Comparison of ENCODE assay signal across 20 mouse cellular contexts in the genomic region with DNA sequence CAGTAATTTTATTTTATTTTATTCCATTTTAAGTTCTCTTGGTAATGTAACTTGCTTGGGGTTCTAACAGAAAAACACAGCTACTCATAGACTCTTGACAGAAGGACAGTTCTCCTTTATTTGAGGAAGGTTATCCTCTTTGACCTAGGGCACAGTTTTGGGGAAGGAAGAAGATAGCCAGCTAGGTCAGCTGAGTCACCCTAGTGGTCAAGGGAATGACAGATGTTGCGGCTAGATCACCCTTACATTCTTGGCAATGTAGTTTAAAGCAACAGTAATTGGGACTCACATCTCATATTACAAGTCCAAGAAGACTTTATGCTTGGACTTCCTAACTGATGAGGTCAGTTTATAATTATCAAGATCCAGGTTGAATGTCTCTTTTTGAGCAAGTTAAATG.
DNase-seq lines count a peak whose midpoint lies in the region; ATAC-seq and TF ChIP-seq lines count a peak whose summit lies in the region.
"Had no signal": no experiment of that assay in that cellular context is flagged by ENCODE, and none has a peak within 500 bp of the region (broad histone marks: within the 10 kb centered on the region; RNA-seq: fewer than 3 reads in every experiment).

No protein-coding gene starts in this region.

- intact Hi-C loops in left cerebral cortex, adult 2 months (cut with DNase I): no loop called here

- no peaks in the 10 kb centered on the region for H3K36me3 ChIP-seq in lung, postnatal 0 days (ENCODE audit: insufficient read depth, low read length)
- no peaks in the 10 kb centered on the region for H3K36me3 ChIP-seq in liver, postnatal 0 days (replicated peaks; ENCODE audit: insufficient read depth, low read length)
- H3K36me3 ChIP-seq: embryonic facial prominence, embryonic 10.5 days; heart, embryonic 15.5 days; hindbrain, embryonic 12.5 days; limb, embryonic 15.5 days; midbrain, embryonic 12.5 days; stomach, embryonic 15.5 days had no signal

- no peak overlapping the region for H3K27ac ChIP-seq in lung, postnatal 0 days (ENCODE audit: low read length)
- H3K27ac ChIP-seq in liver, postnatal 0 days (ENCODE audit: low read depth): no peak overlapping the region
- H3K27ac ChIP-seq in left cerebral cortex, adult 2 months: no peak overlapping the region
- H3K27ac ChIP-seq: embryonic facial prominence, embryonic 10.5 days; heart, embryonic 15.5 days; hindbrain, embryonic 12.5 days; limb, embryonic 15.5 days; midbrain, embryonic 12.5 days; stomach, embryonic 15.5 days had no signal

- WGBS in lung, postnatal 0 days: 65% methylated on average over 1 of the region's 1 CpGs
- WGBS in liver, postnatal 0 days (ENCODE audit: insufficient replicate concordance): 22% methylated on average over 1 of the region's 1 CpGs

- no peak for TF ChIP-seq EP300 in lung, postnatal 0 days (IDR thresholded peaks at IDR 0.05)
- 0 out of 2 replicates have a peak, but pooled peaks have one; percentile 36 for TF ChIP-seq EP300 in liver, postnatal 0 days (IDR thresholded peaks at IDR 0.05; ENCODE audit: low read depth)

- no peaks in the 10 kb centered on the region for H3K9me3 ChIP-seq in lung, postnatal 0 days (ENCODE audit: low read length)
- no peaks in the 10 kb centered on the region for H3K9me3 ChIP-seq in liver, postnatal 0 days (ENCODE audit: low read length)
- H3K9me3 ChIP-seq: embryonic facial prominence, embryonic 10.5 days; heart, embryonic 15.5 days; hindbrain, embryonic 12.5 days; limb, embryonic 15.5 days; midbrain, embryonic 12.5 days; stomach, embryonic 15.5 days had no signal

- ATAC-seq in lung, postnatal 0 days: no peak
- ATAC-seq in liver, postnatal 0 days: peak; percentile 44
- ATAC-seq: forebrain, embryonic 16.5 days; inflammation-experienced regulatory T-cells, adult 6 months had no signal

- no peak overlapping the region for H3K4me2 ChIP-seq in lung, postnatal 0 days (replicated peaks; ENCODE audit: low read depth, low read length)
- no peak overlapping the region for H3K4me2 ChIP-seq in liver, postnatal 0 days (ENCODE audit: low read depth, low read length)
- H3K4me2 ChIP-seq: heart, embryonic 15.5 days; hindbrain, embryonic 12.5 days; limb, embryonic 15.5 days; midbrain, embryonic 12.5 days; stomach, embryonic 15.5 days had no signal

- H3K27me3 ChIP-seq in lung, postnatal 0 days (replicated peaks; ENCODE audit: insufficient read depth, low read length): no peaks in the 10 kb centered on the region
- H3K27me3 ChIP-seq in liver, postnatal 0 days (ENCODE audit: insufficient read depth, low read length): no peaks in the 10 kb centered on the region
- H3K27me3 ChIP-seq: heart, embryonic 15.5 days; hindbrain, embryonic 12.5 days; limb, embryonic 15.5 days; midbrain, embryonic 12.5 days; stomach, embryonic 15.5 days had no signal

- H3K4me3 ChIP-seq in lung, postnatal 0 days (ENCODE audit: low read depth, low read length): no peak overlapping the region
- no peak overlapping the region for H3K4me3 ChIP-seq in liver, postnatal 0 days (ENCODE audit: low read depth, low read length)
- H3K4me3 ChIP-seq in left cerebral cortex, adult 2 months: no peak overlapping the region
- H3K4me3 ChIP-seq: embryonic facial prominence, embryonic 10.5 days; heart, embryonic 15.5 days; hindbrain, embryonic 12.5 days; limb, embryonic 15.5 days; midbrain, embryonic 12.5 days; stomach, embryonic 15.5 days had no signal

- DNase-seq in adrenal gland, adult (ENCODE audit: inconsistent age in 2 of 2, low spot score in 1 of 2): peak; percentile 12 to 57
- DNase-seq in adrenal gland, postnatal 10 days: no peak
- peak; percentile 16 for DNase-seq in lung, postnatal 0 days (ENCODE audit: low spot score)
- DNase-seq in lung, postnatal 14 days: no peak
- DNase-seq in liver, postnatal 0 days: no peak
- peak; percentile 38 for DNase-seq in skeletal muscle tissue, adult 2 months (ENCODE audit: low read depth, low spot score)
- no peak for DNase-seq in left cerebral cortex, adult 2 months (ENCODE audit: extremely low spot score in 1 of 2, low spot score in 2 of 2)
- DNase-seq in frontal cortex, adult 2 months (ENCODE audit: extremely low spot score in 1 of 2, low spot score in 1 of 2): no peak
- DNase-seq: cerebellum, adult 11 months; cerebellum, postnatal 14 days; kidney, adult 8-10 months; thymus, adult 2 months had no signal

- no peaks in the 10 kb centered on the region for H3K4me1 ChIP-seq in lung, postnatal 0 days (ENCODE audit: insufficient read depth, low read depth, low read length)
- no peaks in the 10 kb centered on the region for H3K4me1 ChIP-seq in liver, postnatal 0 days (ENCODE audit: insufficient read depth)
- H3K4me1 ChIP-seq: embryonic facial prominence, embryonic 10.5 days; heart, embryonic 15.5 days; hindbrain, embryonic 12.5 days; limb, embryonic 15.5 days; midbrain, embryonic 12.5 days; stomach, embryonic 15.5 days had no signal

- no peak overlapping the region for H3K9ac ChIP-seq in lung, postnatal 0 days (replicated peaks; ENCODE audit: low read depth)
- no peak overlapping the region for H3K9ac ChIP-seq in liver, postnatal 0 days (replicated peaks)
- H3K9ac ChIP-seq: heart, embryonic 15.5 days; hindbrain, embryonic 12.5 days; limb, embryonic 15.5 days; midbrain, embryonic 12.5 days; stomach, embryonic 15.5 days had no signal

- no peak for TF ChIP-seq CTCF in lung, postnatal 0 days (IDR thresholded peaks at IDR 0.05)
- TF ChIP-seq CTCF in liver, postnatal 0 days (IDR thresholded peaks at IDR 0.05; ENCODE audit: low read depth): no peak
- no peak for TF ChIP-seq CTCF in left cerebral cortex, adult 2 months (IDR thresholded peaks at IDR 0.05)

Comparison
In these comparisons a context has a peak if more than half of its experiments do, and no peak if none do; other contexts are left out.
1. DNase-seq: peak in adrenal gland, adult (2 of 2), lung, postnatal 0 days (single experiment) and skeletal muscle tissue, adult 2 months (single experiment); none in adrenal gland, postnatal 10 days (single experiment), lung, postnatal 14 days (single experiment), liver, postnatal 0 days (single experiment), left cerebral cortex, adult 2 months (0 of 2) and frontal cortex, adult 2 months (0 of 2).